Mouse (Mus musculus): ENCODE results near the gene Gm29797. TPM values are rescaled to one million over a fixed set of nuclear protein-coding genes. Genes with fewer than 3 reads are reported as not detected.

The Gm29797 gene
- total and polyA plus RNA-seq, 3 experiments: 0.34 TPM; not detected in 2

GRCm38 (mm10) chr2:181648926-181649325 lies 7.9 kb upstream of the Gm29797 start:
- Histone ChIP-seq H3K27me3 (replicated peaks) (no peaks in the 10 kb centered on the region), H3K9me3 (replicated peaks; ENCODE audit: low read length) (no peaks in the 10 kb centered on the region), H3K36me3 (replicated peaks in 1 of 2; ENCODE audit: control insufficient read depth in 1 of 2, insufficient read depth in 1 of 2, low read length in 1 of 2) (peaks cover 74 to 93% of the 10 kb centered on the region in 2 experiments), H3K4me2 (ENCODE audit: insufficient read depth, low read depth, poor library complexity, severe bottlenecking) (no peak overlapping the region), H3K27ac (ENCODE audit: insufficient read depth, low read depth) (no peak overlapping the region), H3K4me3 (replicated peaks in 1 of 3; ENCODE audit: low read depth in 2 of 3, low read length in 2 of 3, poor library complexity in 1 of 3) (no peak overlapping the region), H3K79me2 (replicated peaks; ENCODE audit: control insufficient read depth, extremely low read depth, insufficient read depth, poor library complexity, severe bottlenecking) (no peaks in the 10 kb centered on the region), H3K9ac (ENCODE audit: insufficient read depth, low read depth) (no peak overlapping the region), H3K4me1 (ENCODE audit: control insufficient read depth in 1 of 2, insufficient read depth in 2 of 2) (peaks cover 0 to 5% of the 10 kb centered on the region in 2 experiments; a peak in 1 of 4 replicates)
- TF ChIP-seq TCF12 (IDR thresholded peaks at IDR 0.05; ENCODE audit: low read depth, low read length) (no peak), KAT2A (IDR thresholded peaks at IDR 0.05; ENCODE audit: insufficient replicate concordance, low read length) (no peak), JUN (IDR thresholded peaks at IDR 0.05; ENCODE audit: insufficient read depth, low read depth, low read length) (no peak), JUND (conservative IDR thresholded peaks at IDR 0.05; ENCODE audit: low read depth, low read length) (no peak), CHD2 (IDR thresholded peaks at IDR 0.05; ENCODE audit: low read length) (no peak), MYC (IDR thresholded peaks at IDR 0.05; ENCODE audit: low read depth, low read length) (no peak), ETS1 (conservative IDR thresholded peaks at IDR 0.05; ENCODE audit: low read depth, low read length) (no peak), SIN3A (IDR thresholded peaks at IDR 0.05; ENCODE audit: low read length) (no peak), ZMIZ1 (IDR thresholded peaks at IDR 0.05; ENCODE audit: low read depth, low read length) (no peak), ELF1 (IDR thresholded peaks at IDR 0.05; ENCODE audit: low read depth, low read length) (no peak), MEF2A (IDR thresholded peaks at IDR 0.05; ENCODE audit: borderline replicate concordance, low read depth, low read length) (no peak), POLR2A (IDR thresholded peaks at IDR 0.05; ENCODE audit: low read depth, low read length) (no peak), MAX (IDR thresholded peaks at IDR 0.05; ENCODE audit: low read length) (no peak), MAFK (IDR thresholded peaks at IDR 0.05; ENCODE audit: insufficient replicate concordance, low read length) (no peak), E2F4 (IDR thresholded peaks at IDR 0.05; ENCODE audit: insufficient replicate concordance, low read depth, low read length) (no peak), USF2 (conservative IDR thresholded peaks at IDR 0.05; ENCODE audit: low read depth, low read length) (no peak), MXI1 (IDR thresholded peaks at IDR 0.05; ENCODE audit: low read depth, low read length) (no peak), GABPA (IDR thresholded peaks at IDR 0.05; ENCODE audit: insufficient replicate concordance, low read depth, low read length) (no peak)
- dilution Hi-C loops (cut with MboI; ENCODE audit: extremely low pct_ligation_motif_present, extremely low pct_unique_long_range_greater_than_20kb, low sequenced_read_pairs) (no loop called here), in situ Hi-C loops (cut with MboI; ENCODE audit: low pct_ligation_motif_present, low pct_unique_long_range_greater_than_20kb, low sequenced_read_pairs) (no loop called here)
- no peak for DNase-seq (ENCODE audit: extremely low read depth)

- Histone ChIP-seq H3K9ac (ENCODE audit: insufficient read depth, low read depth) (no peak overlapping the region), H3K36me3 (replicated peaks in 1 of 2; ENCODE audit: control insufficient read depth in 1 of 2, insufficient read depth in 1 of 2, low read length in 1 of 2) (peaks cover 67 to 91% of the 10 kb centered on the region in 2 experiments), H3K4me1 (ENCODE audit: control insufficient read depth in 1 of 2, insufficient read depth in 2 of 2) (no peaks in the 10 kb centered on the region), H3K4me2 (ENCODE audit: insufficient read depth, low read depth, poor library complexity, severe bottlenecking) (no peak overlapping the region), H3K27me3 (replicated peaks) (no peaks in the 10 kb centered on the region), H3K27ac (ENCODE audit: insufficient read depth, low read depth) (no peak overlapping the region), H3K79me2 (replicated peaks; ENCODE audit: control insufficient read depth, extremely low read depth, insufficient read depth, poor library complexity, severe bottlenecking) (no peaks in the 10 kb centered on the region), H3K9me3 (replicated peaks; ENCODE audit: low read length) (no peaks in the 10 kb centered on the region), H3K4me3 (replicated peaks in 1 of 3; ENCODE audit: low read depth in 2 of 3, low read length in 2 of 3, poor library complexity in 1 of 3) (no peak overlapping the region)
- DNase-seq (ENCODE audit: extremely low read depth): no peak
- no peak for TF ChIP-seq MAZ (IDR thresholded peaks at IDR 0.05; ENCODE audit: low read depth, low read length)
- TF ChIP-seq JUN (IDR thresholded peaks at IDR 0.05; ENCODE audit: insufficient read depth, low read depth, low read length): no peak
- TF ChIP-seq MEF2A (IDR thresholded peaks at IDR 0.05; ENCODE audit: borderline replicate concordance, low read depth, low read length): no peak
- TF ChIP-seq POLR2A (IDR thresholded peaks at IDR 0.05; ENCODE audit: low read depth, low read length): no peak
- TF ChIP-seq TBP (conservative IDR thresholded peaks at IDR 0.05; ENCODE audit: low read depth, low read length): no peak
- no peak for TF ChIP-seq ELF1 (IDR thresholded peaks at IDR 0.05; ENCODE audit: low read depth, low read length)
- TF ChIP-seq MXI1 (IDR thresholded peaks at IDR 0.05; ENCODE audit: low read depth, low read length): no peak
- TF ChIP-seq E2F4 (IDR thresholded peaks at IDR 0.05; ENCODE audit: insufficient replicate concordance, low read depth, low read length): no peak
- TF ChIP-seq ZKSCAN1 (IDR thresholded peaks at IDR 0.05; ENCODE audit: borderline replicate concordance, low read depth, low read length): no peak
- TF ChIP-seq JUND (conservative IDR thresholded peaks at IDR 0.05; ENCODE audit: low read depth, low read length): no peak
- no peak for TF ChIP-seq ZC3H11A (IDR thresholded peaks at IDR 0.05; ENCODE audit: low read depth, low read length)
- no peak for TF ChIP-seq NELFE (IDR thresholded peaks at IDR 0.05; ENCODE audit: low read depth, low read length)
- TF ChIP-seq MAFK (IDR thresholded peaks at IDR 0.05; ENCODE audit: insufficient replicate concordance, low read length): no peak
- no peak for TF ChIP-seq EP300 (IDR thresholded peaks at IDR 0.05; ENCODE audit: low read length)
- dilution Hi-C loops (cut with MboI; ENCODE audit: extremely low pct_ligation_motif_present, extremely low pct_unique_long_range_greater_than_20kb, low sequenced_read_pairs): no loop called here
- in situ Hi-C loops (cut with MboI; ENCODE audit: low pct_ligation_motif_present, low pct_unique_long_range_greater_than_20kb, low sequenced_read_pairs): no loop called here
Observed at GRCm38 (mm10) chr2:181653065-181653464, 3.8 kb upstream of the Gm29797 start.
